Mouse (Mus musculus) hindbrain, embryonic 13.5 days (tissue): ENCODE results near the gene Susd1. TPM values are rescaled to one million over a fixed set of nuclear protein-coding genes. Genes with fewer than 3 reads are reported as not detected.

Experiments used
- ATAC-seq: fragments of 200-750 bp; cut with Nextera tagmentation; 2 replicates; pipeline ENCODE4 v1.8.0; 2017; ENCODE audit warnings: moderate TSS enrichment; ENCODE audit not compliant: low FRiP score
- H3K27ac ChIP-seq: fragments of 300-500 bp; sonication (generic); 2 replicates; pipeline ENCODE4 v1.5.1; 2015; ENCODE audit warnings: inconsistent platforms, mild to moderate bottlenecking, moderate library complexity
- H3K27me3 ChIP-seq: fragments of 300-500 bp; sonication (generic); 2 replicates; pipeline ENCODE4 v1.6.1; 2015; ENCODE audit warnings: mild to moderate bottlenecking, inconsistent platforms
- H3K36me3 ChIP-seq: fragments of 300-500 bp; sonication (generic); 2 replicates; pipeline ENCODE4 v1.6.1; 2015; ENCODE audit warnings: mild to moderate bottlenecking, inconsistent platforms
- H3K4me1 ChIP-seq: fragments of 300-500 bp; sonication (generic); replicated peaks from 2 replicates; pipeline ENCODE4 v1.6.1; 2015; ENCODE audit warnings: inconsistent platforms
- H3K4me2 ChIP-seq: fragments of 300-500 bp; sonication (generic); 2 replicates; pipeline ENCODE4 v1.6.1; 2015; ENCODE audit warnings: inconsistent platforms, mild to moderate bottlenecking, moderate library complexity
- H3K4me3 ChIP-seq: fragments of 300-500 bp; sonication (generic); 2 replicates; pipeline ENCODE4 v1.5.1; 2015; ENCODE audit warnings: mild to moderate bottlenecking, inconsistent platforms
- H3K9ac ChIP-seq: fragments of 300-500 bp; sonication (generic); 2 replicates; pipeline ENCODE4 v1.6.1; 2015; ENCODE audit warnings: mild to moderate bottlenecking, inconsistent platforms
- H3K9me3 ChIP-seq: fragments of 300-500 bp; sonication (generic); 2 replicates; pipeline ENCODE4 v1.6.1; 2016; ENCODE audit warnings: inconsistent platforms
- WGBS: fragments of 180-500 bp; shearing (Covaris S2); methylation state at CpG from one replicate; pipeline ENCODE4 v1.1.7; 2015; 5-methylcytosine and 5-hydroxymethylcytosine counted together
- polyA plus RNA-seq: library from polyadenylated mRNA; unstranded; fragments of >200 nt; fragmentation: Nextera tagmentation; extraction: Ambion mirVana; gene quantifications from 2 replicates; pipeline ENCODE4 v1.2.1, GENCODE M21; 2015

Susd1 gene
- polyA plus RNA-seq, 1 experiment from 2014 or later, result 1.3 TPM

- H3K4me1 ChIP-seq, result peaks cover 9% of the 10 kb centered on the region; the same call in 1 of the 2 replicates
- no peak overlapping the region for H3K4me2 ChIP-seq
- no peaks in the 10 kb centered on the region for H3K36me3 ChIP-seq
- no peak for ATAC-seq
- H3K9ac ChIP-seq, result no peak overlapping the region
- H3K4me3 ChIP-seq, result no peak overlapping the region
- WGBS, result 97% methylated on average over 4 of the region's 4 CpGs
- H3K27me3 ChIP-seq, result no peaks in the 10 kb centered on the region
- no peak overlapping the region for H3K27ac ChIP-seq
- H3K9me3 ChIP-seq, result no peaks in the 10 kb centered on the region
Observed at GRCm38 (mm10) chr4:59334236-59334635, 104.2 kb downstream of the Susd1 start.

GRCm38 (mm10) chr4:59333424-59333895 is 105.0 kb downstream of the Susd1 start:
- Histone ChIP-seq H3K9ac (no peak overlapping the region), H3K27ac (no peak overlapping the region), H3K36me3 (no peaks in the 10 kb centered on the region), H3K9me3 (no peaks in the 10 kb centered on the region), H3K4me2 (no peak overlapping the region), H3K4me1 (peaks cover 9% of the 10 kb centered on the region; the same call in 1 of the 2 replicates), H3K4me3 (no peak overlapping the region), H3K27me3 (no peaks in the 10 kb centered on the region)
- ATAC-seq, result no peak
- WGBS, result 96% methylated on average over 14 of the region's 14 CpGs

GRCm38 (mm10) chr4:59332691-59333423 is 105.6 kb downstream of the Susd1 start:
- Histone ChIP-seq H3K27me3 (no peaks in the 10 kb centered on the region), H3K9ac (no peak overlapping the region), H3K9me3 (no peaks in the 10 kb centered on the region), H3K4me1 (peaks cover 9% of the 10 kb centered on the region; the same call in 1 of the 2 replicates), H3K36me3 (no peaks in the 10 kb centered on the region), H3K4me3 (no peak overlapping the region), H3K27ac (no peak overlapping the region), H3K4me2 (no peak overlapping the region)
- ATAC-seq, result no peak
- WGBS, result 93% methylated on average over 9 of the region's 9 CpGs

GRCm38 (mm10) chr4:59332089-59332488 is 106.3 kb downstream of the Susd1 start:
- Histone ChIP-seq H3K4me2 (no peak overlapping the region), H3K9me3 (no peaks in the 10 kb centered on the region), H3K27me3 (no peaks in the 10 kb centered on the region), H3K27ac (no peak overlapping the region), H3K4me3 (no peak overlapping the region), H3K36me3 (no peaks in the 10 kb centered on the region), H3K4me1 (peaks cover 9% of the 10 kb centered on the region; the same call in 1 of the 2 replicates), H3K9ac (no peak overlapping the region)
- 80% methylated on average over 5 of the region's 5 CpGs for WGBS
- no peak for ATAC-seq

GRCm38 (mm10) chr4:59331633-59332032 is 106.8 kb downstream of the Susd1 start:
- Histone ChIP-seq H3K9me3 (no peaks in the 10 kb centered on the region), H3K4me2 (no peak overlapping the region), H3K4me3 (no peak overlapping the region), H3K27me3 (no peaks in the 10 kb centered on the region), H3K36me3 (no peaks in the 10 kb centered on the region), H3K27ac (no peak overlapping the region), H3K9ac (no peak overlapping the region), H3K4me1 (peaks cover 9% of the 10 kb centered on the region; the same call in 1 of the 2 replicates)
- WGBS, result 78% methylated on average over 9 of the region's 9 CpGs
- no peak for ATAC-seq

- Histone ChIP-seq H3K36me3 (no peaks in the 10 kb centered on the region), H3K4me1 (peaks cover 5% of the 10 kb centered on the region; the same call in 1 of the 2 replicates), H3K27ac (no peak overlapping the region), H3K4me2 (no peak overlapping the region), H3K27me3 (no peaks in the 10 kb centered on the region), H3K9me3 (no peaks in the 10 kb centered on the region), H3K4me3 (no peak overlapping the region), H3K9ac (no peak overlapping the region)
- 52% methylated on average over 10 of the region's 10 CpGs for WGBS
- ATAC-seq, result no peak
Observed at GRCm38 (mm10) chr4:59330961-59331604, 107.3 kb downstream of the Susd1 start.

- Histone ChIP-seq H3K27ac (no peak overlapping the region), H3K9ac (no peak overlapping the region), H3K4me2 (no peak overlapping the region), H3K4me3 (no peak overlapping the region), H3K4me1 (no peaks in the 10 kb centered on the region; the same call in 1 of the 2 replicates), H3K27me3 (no peaks in the 10 kb centered on the region), H3K9me3 (no peaks in the 10 kb centered on the region), H3K36me3 (no peaks in the 10 kb centered on the region)
- 84% methylated on average over 19 of the region's 19 CpGs for WGBS
- ATAC-seq, result no peak
Observed at GRCm38 (mm10) chr4:59329461-59330304, 108.8 kb downstream of the Susd1 start.

GRCm38 (mm10) chr4:59328821-59329220 is 109.6 kb downstream of the Susd1 start:
- H3K9ac ChIP-seq, result no peak overlapping the region
- H3K36me3 ChIP-seq, result no peaks in the 10 kb centered on the region
- no peaks in the 10 kb centered on the region; the same call in 1 of the 2 replicates for H3K4me1 ChIP-seq
- WGBS, result 91% methylated on average over 7 of the region's 7 CpGs
- H3K4me2 ChIP-seq, result no peak overlapping the region
- no peaks in the 10 kb centered on the region for H3K9me3 ChIP-seq
- H3K27me3 ChIP-seq, result no peaks in the 10 kb centered on the region
- no peak for ATAC-seq
- H3K27ac ChIP-seq, result no peak overlapping the region
- H3K4me3 ChIP-seq, result no peak overlapping the region

- Histone ChIP-seq H3K4me3 (no peak overlapping the region), H3K27ac (no peak overlapping the region), H3K4me1 (no peaks in the 10 kb centered on the region; the same call in 1 of the 2 replicates), H3K4me2 (no peak overlapping the region), H3K36me3 (no peaks in the 10 kb centered on the region), H3K9ac (no peak overlapping the region), H3K27me3 (no peaks in the 10 kb centered on the region), H3K9me3 (no peaks in the 10 kb centered on the region)
- 94% methylated on average over 5 of the region's 5 CpGs for WGBS
- no peak for ATAC-seq
Observed at GRCm38 (mm10) chr4:59327986-59328385, 110.4 kb downstream of the Susd1 start.

- Histone ChIP-seq H3K9me3 (no peaks in the 10 kb centered on the region), H3K9ac (no peak overlapping the region), H3K4me3 (no peak overlapping the region), H3K27me3 (no peaks in the 10 kb centered on the region), H3K4me1 (peaks cover 7% of the 10 kb centered on the region), H3K4me2 (no peak overlapping the region), H3K27ac (no peak overlapping the region), H3K36me3 (no peaks in the 10 kb centered on the region)
- WGBS, result 86% methylated on average over 6 of the region's 6 CpGs
- no peak for ATAC-seq
Observed at GRCm38 (mm10) chr4:59326031-59326760, 112.2 kb downstream of the Susd1 start.

GRCm38 (mm10) chr4:59324317-59324716 is 114.1 kb downstream of the Susd1 start:
- H3K4me2 ChIP-seq, result no peak overlapping the region
- H3K9ac ChIP-seq, result no peak overlapping the region
- H3K4me3 ChIP-seq, result no peak overlapping the region
- H3K4me1 ChIP-seq, result peaks cover 7% of the 10 kb centered on the region
- WGBS, result 94% methylated on average over 5 of the region's 5 CpGs
- H3K9me3 ChIP-seq, result no peaks in the 10 kb centered on the region
- no peaks in the 10 kb centered on the region for H3K27me3 ChIP-seq
- H3K36me3 ChIP-seq, result no peaks in the 10 kb centered on the region
- H3K27ac ChIP-seq, result no peak overlapping the region
- no peak for ATAC-seq
